Mouse (Mus musculus): Measurements from ENCODE around the gene Vwa8.
A peak's percentile ranks its signal among the peaks of the same experiment; 100 is the strongest.
"Not testable (repeated sequence)": the region's sequence is repeated elsewhere in the genome, so short reads cannot be mapped to it uniquely, and the experiment has no call there.

The Vwa8 gene

GRCm38 (mm10) chr14:78987543-78987942 lies 138.7 kb downstream of the Vwa8 start:
- DNase-seq: no peak

DNA sequence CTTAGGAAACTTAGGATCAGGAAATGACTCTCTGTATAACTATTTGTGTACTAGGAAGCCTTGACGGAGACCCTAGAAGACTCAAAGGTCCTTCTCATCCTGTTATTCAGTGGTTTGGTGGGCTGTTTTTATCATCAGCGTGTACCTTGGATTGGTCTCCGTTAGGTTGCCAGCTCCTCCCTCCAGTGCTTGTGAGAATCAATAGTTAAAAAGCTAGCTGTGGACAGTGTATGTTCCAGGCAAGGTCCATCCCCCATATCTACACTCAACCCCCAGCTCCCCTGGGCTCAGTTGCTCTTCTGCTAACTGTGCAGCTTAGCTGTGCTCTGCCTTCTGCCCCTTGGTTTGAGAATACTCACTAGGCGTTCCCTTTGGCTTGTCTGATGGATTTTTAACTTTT lies 143.6 kb downstream of the Vwa8 start:
- no peak for DNase-seq

DNA sequence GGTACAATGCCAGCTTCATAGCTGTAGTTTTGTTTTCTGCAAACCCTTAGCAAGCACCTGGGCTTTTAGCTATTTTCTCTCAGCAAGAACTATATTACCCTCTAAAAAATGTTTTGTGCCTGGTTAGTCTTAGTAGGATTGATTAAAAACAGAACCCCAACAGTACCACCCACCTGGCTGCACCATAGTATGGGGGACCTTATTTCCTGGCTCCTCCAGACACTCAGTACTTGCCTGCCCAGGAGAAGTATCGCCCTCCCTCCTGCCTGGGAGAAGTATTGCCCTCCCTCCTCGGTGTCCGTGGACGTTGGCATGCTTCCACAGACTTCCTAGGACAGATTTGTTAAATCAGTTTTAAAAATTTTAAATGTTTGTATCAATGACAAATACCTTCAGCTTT lies 144.7 kb downstream of the Vwa8 start:
- no peak for DNase-seq

DNA sequence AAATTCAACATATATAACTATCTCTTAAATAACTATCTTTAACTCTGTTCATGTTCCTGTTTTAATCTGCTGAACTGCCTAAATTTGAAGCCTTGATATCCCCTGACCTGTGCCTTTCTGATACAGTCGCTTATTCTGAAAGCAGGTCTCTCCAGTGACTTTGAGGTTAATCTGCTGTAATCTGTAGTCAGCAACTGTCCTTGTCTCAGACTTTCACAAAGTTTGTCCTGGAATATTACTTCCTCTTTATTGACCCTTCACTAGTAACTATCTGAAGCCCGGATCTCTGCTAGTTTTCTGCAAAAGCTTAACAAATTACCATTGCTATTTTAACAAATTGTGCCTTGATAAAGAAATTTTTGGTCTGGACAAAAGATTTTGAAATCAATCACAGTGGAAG lies 147.5 kb downstream of the Vwa8 start:
- DNase-seq: no peak

DNA sequence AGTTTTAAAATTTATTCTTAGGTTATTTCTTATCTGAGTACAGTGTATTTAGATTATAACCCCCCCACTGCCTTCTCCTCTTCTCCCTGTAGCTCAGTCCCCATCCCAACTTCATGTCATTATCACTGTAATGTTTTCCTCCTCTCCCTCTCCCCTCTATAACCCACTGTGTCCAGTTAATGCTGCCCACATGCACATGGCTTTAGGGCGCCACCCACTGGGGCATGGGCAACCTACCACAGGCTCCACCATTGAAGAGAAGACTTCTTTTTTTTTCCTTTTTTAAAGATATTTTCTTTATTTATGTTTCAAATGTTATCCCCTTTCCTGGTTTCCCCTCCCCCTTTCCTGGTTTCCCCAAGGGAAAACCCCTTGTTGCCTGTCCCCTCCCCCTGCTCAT lies 154.7 kb downstream of the Vwa8 start:
- no peak for DNase-seq

GRCm38 (mm10) chr14:79017710-79018109 lies 168.9 kb downstream of the Vwa8 start:
- not testable (repeated sequence) for DNase-seq

DNA sequence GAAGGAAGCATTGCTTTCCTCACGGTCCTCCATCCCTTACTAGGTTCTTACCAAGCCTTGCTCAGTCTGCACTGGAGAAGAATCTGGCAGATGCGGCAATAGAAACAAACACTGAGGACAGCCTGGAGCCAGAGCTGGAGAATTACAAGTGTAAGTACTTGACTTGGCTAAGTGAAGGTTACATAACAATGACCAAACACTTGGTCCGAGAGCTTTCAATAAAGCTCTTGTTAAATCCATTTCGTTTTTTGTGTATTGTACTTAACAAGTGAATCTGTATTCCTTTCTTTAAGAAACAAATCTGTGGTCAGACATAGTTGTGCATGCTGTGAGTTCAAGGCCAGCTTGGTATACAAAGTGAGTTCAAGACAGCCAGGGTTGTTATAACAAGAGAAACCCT lies 169.7 kb downstream of the Vwa8 start:
- no peak for DNase-seq

- peak; percentile 9 for DNase-seq
These were observed 172.9 kb downstream of the Vwa8 start for GRCm38 (mm10) chr14:79021725-79022124.

DNA sequence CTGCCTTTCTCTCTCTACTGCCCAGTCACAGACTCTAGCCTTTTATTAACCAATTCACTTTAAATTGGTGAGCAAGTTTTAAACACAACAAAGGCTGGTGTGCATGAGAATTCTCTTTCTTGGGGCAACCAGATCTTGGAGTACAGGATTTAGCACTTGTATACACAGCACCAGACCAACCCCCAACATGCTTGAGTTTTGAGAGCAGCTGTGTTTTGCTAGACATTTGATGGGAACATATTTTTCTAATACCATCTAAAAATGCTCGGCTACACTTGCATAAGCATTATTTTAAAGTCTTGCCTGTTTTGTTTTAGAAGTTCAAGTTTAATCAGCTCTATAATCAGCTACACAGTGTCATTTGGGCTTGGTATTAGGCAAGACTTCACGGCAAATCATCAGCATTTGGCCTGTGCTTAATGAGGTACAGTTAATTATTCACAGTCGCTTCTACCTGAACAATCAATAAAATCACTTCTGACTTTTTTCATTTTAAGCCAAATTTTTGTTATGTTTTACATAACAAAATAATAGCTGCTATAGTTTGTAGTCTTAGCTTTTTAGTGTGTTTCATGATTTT lies 180.2 kb downstream of the Vwa8 start:
- DNase-seq: no peak

GRCm38 (mm10) chr14:79030715-79031114 lies 181.9 kb downstream of the Vwa8 start:
- no peak for DNase-seq

DNA sequence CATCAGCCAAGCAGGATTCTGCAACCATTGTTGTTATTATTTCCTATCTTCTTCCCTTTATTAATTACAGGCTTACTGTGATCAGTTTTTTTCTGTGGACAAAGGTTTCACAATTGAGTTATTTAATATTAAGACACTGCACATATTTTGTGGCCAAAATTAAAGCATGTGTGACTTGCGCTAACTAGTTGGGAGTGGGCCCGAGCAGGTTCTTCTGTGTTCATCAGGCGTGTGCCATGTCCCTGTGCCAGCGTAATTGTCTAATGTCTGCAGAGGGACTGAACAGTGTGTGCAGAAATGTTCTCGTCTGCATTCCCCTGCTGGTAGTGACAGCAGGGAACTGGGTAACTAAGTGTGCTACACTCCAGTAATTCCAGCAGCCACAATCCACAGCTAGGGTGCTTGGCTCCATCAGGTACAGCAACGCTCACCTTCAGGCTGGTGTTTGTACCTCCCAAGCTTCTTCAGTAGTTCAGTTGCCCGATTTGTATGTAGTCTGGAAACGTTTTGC lies 182.4 kb downstream of the Vwa8 start:
- no peak for DNase-seq

DNA sequence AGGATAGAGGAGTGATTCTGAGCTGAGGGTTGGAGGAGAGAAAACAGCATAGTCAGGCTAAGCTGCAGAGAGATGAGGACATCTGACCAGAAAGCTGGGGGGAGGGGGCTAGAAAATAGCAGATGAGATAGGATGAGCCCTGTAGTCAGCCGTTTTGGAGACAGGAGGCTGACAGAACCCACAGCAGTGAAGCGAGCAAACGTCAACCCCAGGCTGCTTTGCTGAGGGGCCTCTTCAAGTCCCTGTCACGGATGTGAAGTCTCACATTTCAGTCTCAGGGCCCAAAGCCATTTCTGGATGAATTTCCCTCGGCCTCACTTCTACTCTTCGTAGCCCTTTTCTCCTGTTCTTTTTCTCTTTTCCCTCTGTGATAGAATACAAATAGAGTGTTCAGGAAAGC lies 184.5 kb downstream of the Vwa8 start:
- no peak for DNase-seq

DNA sequence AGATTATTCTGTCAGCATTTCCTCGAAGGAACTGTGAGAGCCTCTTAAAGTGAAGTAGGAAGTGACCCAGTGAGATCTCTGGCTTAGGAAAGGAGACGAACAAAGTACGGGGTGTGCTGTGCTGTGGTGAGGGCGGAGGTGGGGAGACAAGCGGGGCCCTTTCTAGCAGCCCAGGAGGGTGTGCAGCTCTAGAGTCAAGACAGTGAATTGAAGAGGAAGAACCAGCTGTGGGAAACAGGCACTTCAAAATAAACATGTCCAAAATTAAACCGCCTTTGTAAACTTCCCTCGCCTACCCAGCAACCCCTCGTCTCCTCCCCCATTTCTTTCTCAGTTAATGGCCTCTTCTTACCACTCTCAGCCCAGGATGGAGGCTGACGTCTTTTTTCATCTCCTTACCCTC lies 185.7 kb downstream of the Vwa8 start:
- no peak for DNase-seq

DNA sequence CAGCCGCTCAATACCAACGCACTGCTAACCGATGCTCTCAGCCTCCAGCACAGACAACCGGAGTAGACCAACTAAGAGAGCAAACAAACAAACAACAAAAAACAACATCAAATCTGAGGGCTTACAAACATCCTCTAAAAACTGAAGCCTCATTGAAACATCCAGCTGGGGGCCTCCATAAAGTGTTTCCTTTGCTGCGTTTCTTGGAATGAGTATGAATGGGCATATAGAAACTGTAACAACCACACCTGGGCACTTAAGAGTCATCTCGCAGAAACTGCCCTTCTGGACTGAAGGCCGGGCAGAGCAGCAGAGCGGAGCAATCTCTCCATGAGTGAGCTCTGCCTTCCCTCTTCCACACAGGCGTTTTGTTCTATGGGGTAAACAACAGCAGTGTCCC lies 186.7 kb downstream of the Vwa8 start:
- DNase-seq: no peak

- DNase-seq: no peak
These were observed 198.3 kb downstream of the Vwa8 start for GRCm38 (mm10) chr14:79047186-79047585.

- no peak for DNase-seq
These were observed 199.1 kb downstream of the Vwa8 start for GRCm38 (mm10) chr14:79047956-79048355.

DNA sequence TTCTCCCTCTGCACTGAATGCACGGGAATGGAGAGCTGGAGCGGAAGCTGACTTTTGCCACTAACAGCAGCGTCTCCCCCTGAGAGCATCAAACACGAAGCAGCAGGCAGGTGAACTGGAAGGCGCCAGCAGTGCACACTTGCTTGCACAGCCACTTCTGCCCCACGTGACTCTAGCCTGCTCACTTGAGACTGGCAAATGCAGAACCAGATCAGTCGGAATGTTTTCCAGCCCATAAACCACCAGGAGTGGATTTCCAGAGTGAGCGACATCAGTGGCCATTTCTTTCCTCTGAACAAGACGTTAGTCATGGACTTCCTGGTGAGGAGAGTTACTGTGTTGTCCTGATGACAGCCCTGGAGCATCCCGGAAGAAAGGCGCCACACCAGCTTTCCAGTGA lies 200.7 kb downstream of the Vwa8 start:
- no peak for DNase-seq

DNA sequence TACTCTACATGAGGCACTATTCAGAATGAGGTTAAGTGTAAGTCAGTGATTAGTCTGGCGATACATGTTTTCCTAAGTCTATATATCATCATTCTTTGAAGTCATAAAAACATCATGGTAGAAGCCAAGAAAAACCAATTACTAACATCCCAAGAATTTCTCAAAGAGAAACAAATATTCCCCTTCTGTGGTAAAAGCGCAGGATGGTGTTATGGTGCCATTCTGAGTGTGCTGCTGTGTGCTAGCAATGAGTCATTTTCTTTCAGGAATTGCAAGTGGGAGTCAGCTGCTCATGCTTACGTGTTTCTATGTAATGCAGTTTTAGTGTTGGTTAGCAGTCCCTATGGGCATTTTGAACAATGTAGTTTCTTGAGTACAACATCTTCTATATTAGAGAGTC lies 216.8 kb downstream of the Vwa8 start:
- no peak for DNase-seq

DNA sequence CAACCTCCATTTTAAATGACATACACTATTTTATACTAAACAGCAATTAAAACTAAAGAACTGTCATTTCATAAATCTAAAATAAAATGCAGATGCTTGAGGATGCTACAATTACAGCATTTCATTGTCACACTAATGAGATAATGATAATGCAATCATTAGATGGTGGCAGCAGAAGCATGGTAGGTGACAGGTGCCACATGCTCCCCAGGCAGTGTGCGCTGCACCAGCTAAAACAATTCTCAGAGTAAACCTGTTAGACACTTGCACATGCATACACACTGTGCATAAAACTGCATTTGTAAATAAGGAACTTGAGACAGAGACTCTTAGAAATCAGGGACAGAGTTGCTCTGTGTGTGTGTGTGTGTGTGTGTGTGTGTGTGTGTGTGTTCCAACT lies 220.7 kb downstream of the Vwa8 start:
- no peak for DNase-seq

GRCm38 (mm10) chr14:79074786-79075185 lies 225.9 kb downstream of the Vwa8 start:
- no peak for DNase-seq

- no peak for DNase-seq
These were observed 227.9 kb downstream of the Vwa8 start for GRCm38 (mm10) chr14:79076560-79077300.

GRCm38 (mm10) chr14:79083573-79083972 lies 234.7 kb downstream of the Vwa8 start:
- no peak for DNase-seq

GRCm38 (mm10) chr14:79086006-79086405 lies 237.2 kb downstream of the Vwa8 start:
- DNase-seq: no peak

- no peak for DNase-seq
These were observed 240.6 kb downstream of the Vwa8 start for GRCm38 (mm10) chr14:79089464-79089863.

- DNase-seq: no peak
These were observed 248.3 kb downstream of the Vwa8 start for GRCm38 (mm10) chr14:79097181-79097580.

Measured in cerebellum, adult 9-11 months (tissue).